Mouse (Mus musculus) CD4-positive helper T cell, adult 2 months (primary cell): Measurements from ENCODE around the gene Tmed8.
"Not testable (repeated sequence)": the region's sequence is repeated elsewhere in the genome, so short reads cannot be mapped to it uniquely, and the experiment has no call there.

Experiments
- DNase-seq: peaks from one replicate; pipeline ENCODE4 v3.0.0-alpha.2; 2012; ENCODE audit warnings: low read depth, missing footprints, low spot score

Gene Tmed8

GRCm38 (mm10) chr12:87160310-87160709 is 39.9 kb downstream of the Tmed8 start:
- no peak for DNase-seq

- DNase-seq: no peak
Measured at GRCm38 (mm10) chr12:87158099-87158498, 42.2 kb downstream of the Tmed8 start.

- DNase-seq: no peak
Measured at GRCm38 (mm10) chr12:87157361-87157760, 42.9 kb downstream of the Tmed8 start.

- DNase-seq: not testable (repeated sequence)
Measured at GRCm38 (mm10) chr12:87154448-87154847, 45.8 kb downstream of the Tmed8 start.

GRCm38 (mm10) chr12:87149471-87149870 is 50.8 kb downstream of the Tmed8 start:
- no peak for DNase-seq

- no peak for DNase-seq
Measured at GRCm38 (mm10) chr12:87148136-87148535, 52.1 kb downstream of the Tmed8 start.

GRCm38 (mm10) chr12:87147395-87148089 is 52.7 kb downstream of the Tmed8 start, which contains the start of gene Pomt2:
Gene Pomt2, minus strand, starts transcription at chr12:87147968.
- DNase-seq: peak; percentile 97

- DNase-seq: peak; percentile 91
Measured at GRCm38 (mm10) chr12:87146966-87147365, 53.3 kb downstream of the Tmed8 start, which contains the start of gene Gstz1. Gene Gstz1, plus strand, starts transcription at chr12:87147165.

- no peak for DNase-seq
Measured at GRCm38 (mm10) chr12:87142156-87142555, 58.1 kb downstream of the Tmed8 start.

- no peak for DNase-seq
Measured at GRCm38 (mm10) chr12:87138768-87139167, 61.5 kb downstream of the Tmed8 start.

GRCm38 (mm10) chr12:87138342-87138701 is 61.9 kb downstream of the Tmed8 start:
- no peak for DNase-seq

- no peak for DNase-seq
Measured at GRCm38 (mm10) chr12:87137439-87138341, 62.6 kb downstream of the Tmed8 start.

- DNase-seq: no peak
Measured at GRCm38 (mm10) chr12:87132784-87133183, 67.5 kb downstream of the Tmed8 start.

GRCm38 (mm10) chr12:87132210-87132609 is 68.0 kb downstream of the Tmed8 start:
- DNase-seq: no peak

GRCm38 (mm10) chr12:87131619-87132018 is 68.6 kb downstream of the Tmed8 start:
- peak; percentile 15 for DNase-seq

- no peak for DNase-seq
Measured at GRCm38 (mm10) chr12:87131181-87131580, 69.1 kb downstream of the Tmed8 start.

- peak; percentile 64 for DNase-seq
Measured at GRCm38 (mm10) chr12:87130224-87130623, 70.0 kb downstream of the Tmed8 start.

GRCm38 (mm10) chr12:87127256-87127655 is 73.0 kb downstream of the Tmed8 start:
- no peak for DNase-seq

GRCm38 (mm10) chr12:87121918-87122589 is 78.2 kb downstream of the Tmed8 start:
- DNase-seq: no peak
